Mouse (Mus musculus) cerebellum, adult 11-12 months (tissue): Measurements from ENCODE around the gene Jtb.

Source experiments
- DNase-seq: peaks from one replicate; pipeline ENCODE4 v3.0.0; 2022

The Jtb gene

GRCm38 (mm10) chr3:90231507-90232333 is at the start of gene Jtb:
Gene Jtb, plus strand, starts transcription at chr3:90231597.
- DNase-seq = peak; percentile 93

- no peak for DNase-seq
Measured at GRCm38 (mm10) chr3:90183581-90183980, 47.8 kb upstream of the Jtb start.

- DNase-seq = no peak
Measured at GRCm38 (mm10) chr3:90190859-90191510, 40.4 kb upstream of the Jtb start.

GRCm38 (mm10) chr3:90194759-90195158 is 36.6 kb upstream of the Jtb start:
- no peak for DNase-seq

GRCm38 (mm10) chr3:90195644-90196043 is 35.8 kb upstream of the Jtb start:
- DNase-seq = no peak

- DNase-seq = no peak
Measured at GRCm38 (mm10) chr3:90197548-90197947, 33.8 kb upstream of the Jtb start.

- no peak for DNase-seq
Measured at GRCm38 (mm10) chr3:90202884-90203283, 28.5 kb upstream of the Jtb start.

GRCm38 (mm10) chr3:90203619-90204018 is 27.8 kb upstream of the Jtb start:
- no peak for DNase-seq

- no peak for DNase-seq
Measured at GRCm38 (mm10) chr3:90204582-90204981, 26.8 kb upstream of the Jtb start.

- DNase-seq = no peak
Measured at GRCm38 (mm10) chr3:90208662-90209061, 22.7 kb upstream of the Jtb start.

GRCm38 (mm10) chr3:90209908-90210566 is 21.4 kb upstream of the Jtb start:
- no peak for DNase-seq

GRCm38 (mm10) chr3:90211475-90212398 is 19.7 kb upstream of the Jtb start:
- no peak for DNase-seq

GRCm38 (mm10) chr3:90212723-90213122 is 18.7 kb upstream of the Jtb start:
- peak; percentile 14 for DNase-seq

GRCm38 (mm10) chr3:90213377-90213866 is 18.0 kb upstream of the Jtb start, which contains the start of the genes Rps27 and Rab13:
Gene Rps27, minus strand, starts transcription at chr3:90213651.
Gene Rab13, plus strand, starts transcription at chr3:90213695.
- peak; percentile 89 for DNase-seq

GRCm38 (mm10) chr3:90213956-90214684 is 17.3 kb upstream of the Jtb start:
- no peak for DNase-seq

GRCm38 (mm10) chr3:90215825-90216380 is 15.5 kb upstream of the Jtb start:
- no peak for DNase-seq

- no peak for DNase-seq
Measured at GRCm38 (mm10) chr3:90220088-90220487, 11.3 kb upstream of the Jtb start.

GRCm38 (mm10) chr3:90220531-90220951 is 10.9 kb upstream of the Jtb start:
- peak; percentile 56 for DNase-seq

GRCm38 (mm10) chr3:90221123-90221522 is 10.3 kb upstream of the Jtb start:
- no peak for DNase-seq

GRCm38 (mm10) chr3:90222455-90222854 is 8.9 kb upstream of the Jtb start:
- DNase-seq = no peak

GRCm38 (mm10) chr3:90222941-90223340 is 8.5 kb upstream of the Jtb start:
- no peak for DNase-seq
